Mouse (Mus musculus): ENCODE data around the gene Slc38a4.

DNA sequence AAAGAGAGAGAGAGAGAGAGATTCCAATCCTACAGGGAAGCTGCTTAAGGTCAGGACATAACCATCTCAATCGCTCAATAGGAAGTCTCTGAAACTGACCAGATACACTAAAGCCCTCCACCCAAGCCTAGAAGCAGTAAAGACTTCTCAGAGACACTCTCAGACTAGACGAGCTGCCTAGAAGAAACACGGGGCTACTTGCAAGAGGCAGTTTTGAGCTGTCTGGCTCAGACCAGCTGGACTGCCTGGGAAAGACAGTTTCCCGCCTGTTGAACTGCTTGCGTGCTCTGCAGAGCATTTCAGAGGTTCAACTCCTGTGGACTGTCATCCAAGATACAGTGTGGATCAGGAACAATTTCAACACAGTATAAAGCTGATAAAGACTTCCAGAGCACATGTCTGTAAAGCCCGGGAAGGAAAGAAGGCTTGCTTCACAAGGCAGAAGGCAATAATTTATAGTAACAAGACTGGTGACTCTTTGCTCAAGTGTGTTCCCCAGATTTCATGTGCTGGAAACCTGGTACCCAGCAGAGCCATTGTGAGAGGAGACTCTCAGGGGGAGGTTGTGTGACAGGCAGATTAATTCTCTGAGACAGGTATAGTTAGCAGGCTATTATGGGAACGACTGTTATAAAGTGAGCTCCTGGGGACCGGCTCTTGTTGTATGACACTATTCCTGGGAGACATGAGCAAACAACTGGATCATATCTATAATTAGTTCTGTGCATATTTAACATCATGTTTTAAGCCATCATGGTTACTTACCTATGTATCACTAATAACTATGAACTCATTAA is 11.8 kb upstream of the Slc38a4 start:
- TF ChIP-seq GATA1 (IDR thresholded peaks at IDR 0.05; ENCODE audit: borderline replicate concordance, low read length) = no peak
- TF ChIP-seq FLI1 (IDR thresholded peaks at IDR 0.05; ENCODE audit: low read length) = no peak
